Mouse (Mus musculus) thymus, adult 2 months (tissue): ENCODE data around the gene Hrh2.

Source experiments
- CTCF ChIP-seq: fragments of 200-500 bp; IDR thresholded peaks from 2 replicates; pipeline ENCODE4 v1.5.1; 2012; ENCODE audit warnings: mild to moderate bottlenecking, control low read depth, low read length, moderate library complexity, borderline replicate concordance; ENCODE audit not compliant: control insufficient read depth, poor library complexity, insufficient read depth; ENCODE audit errors: extremely low read depth
- POLR2A ChIP-seq: fragments of 200-500 bp; IDR thresholded peaks from 2 replicates; pipeline ENCODE4 v1.6.1; 2012; ENCODE audit warnings: mild to moderate bottlenecking, low read length, control low read depth, moderate library complexity; ENCODE audit not compliant: control insufficient read depth, poor library complexity, insufficient read depth; ENCODE audit errors: extremely low read depth

DNA sequence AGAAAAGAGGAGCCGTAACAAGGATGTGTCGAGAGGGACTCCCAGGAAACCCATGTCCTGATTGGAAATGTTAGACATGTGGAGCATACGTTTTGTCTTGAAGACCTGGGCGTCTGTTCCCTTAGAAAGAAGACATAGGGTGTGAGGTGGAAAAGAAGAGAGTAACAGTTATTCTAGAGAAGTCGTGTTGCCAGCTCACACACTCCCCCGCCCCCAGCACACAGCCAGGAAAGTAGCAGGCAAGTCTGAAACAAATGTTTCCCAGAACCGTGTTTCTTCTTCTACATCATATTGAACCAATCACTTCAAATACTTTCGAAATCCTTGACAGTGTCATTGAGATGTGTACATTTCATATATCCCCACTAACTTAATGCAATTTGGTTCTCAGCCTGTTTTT is 28.6 kb upstream of the Hrh2 start:
- TF ChIP-seq POLR2A: no peak
- TF ChIP-seq CTCF: no peak
